Mouse (Mus musculus) midbrain, embryonic 14.5 days (tissue): ENCODE results near the gene Ube2l3. TPM values are rescaled to one million over a fixed set of nuclear protein-coding genes. Genes with fewer than 3 reads are reported as not detected.
"Not testable (repeated sequence)": the region's sequence is repeated elsewhere in the genome, so short reads cannot be mapped to it uniquely, and the experiment has no call there.

Experiments
- ATAC-seq: fragments of 200-750 bp; cut with Nextera tagmentation; 2 replicates; pipeline ENCODE4 v1.8.0; 2017; ENCODE audit warnings: moderate number of reproducible peaks, moderate library complexity; ENCODE audit not compliant: low FRiP score, low TSS enrichment
- DNase-seq: peaks from one replicate; pipeline ENCODE4 v3.0.0-alpha.2; 2015
- H3K27ac ChIP-seq: fragments of 300-500 bp; sonication (generic); replicated peaks from 2 replicates; pipeline ENCODE4 v1.5.1; 2014; ENCODE audit warnings: mild to moderate bottlenecking, low read depth, low read length, moderate library complexity
- H3K27me3 ChIP-seq: fragments of 300-500 bp; sonication (generic); 2 replicates; pipeline ENCODE4 v1.6.1; 2014; ENCODE audit warnings: low read length, control low read depth, mixed read lengths; ENCODE audit not compliant: control insufficient read depth, insufficient read depth
- H3K36me3 ChIP-seq: fragments of 300-500 bp; sonication (generic); 2 replicates; pipeline ENCODE4 v1.6.1; 2014; ENCODE audit warnings: low read length, control low read depth; ENCODE audit not compliant: control insufficient read depth, insufficient read depth
- H3K4me1 ChIP-seq: fragments of 300-500 bp; sonication (generic); 2 replicates; pipeline ENCODE4 v1.6.1; 2014; ENCODE audit warnings: mild to moderate bottlenecking, antibody characterized with exemption, low read length, control low read depth; ENCODE audit not compliant: control insufficient read depth, insufficient read depth
- H3K4me2 ChIP-seq: fragments of 300-500 bp; sonication (generic); 2 replicates; pipeline ENCODE4 v1.6.1; 2014; ENCODE audit warnings: mild to moderate bottlenecking, low read length, moderate library complexity
- H3K4me3 ChIP-seq: fragments of 300-500 bp; sonication (generic); replicated peaks from 2 replicates; pipeline ENCODE4 v1.5.1; 2014; ENCODE audit warnings: low read depth, low read length
- H3K9ac ChIP-seq: fragments of 300-500 bp; sonication (generic); replicated peaks from 2 replicates; pipeline ENCODE4 v1.6.1; 2014; ENCODE audit warnings: mild to moderate bottlenecking, low read length, moderate library complexity
- H3K9me3 ChIP-seq: fragments of 300-500 bp; sonication (generic); 2 replicates; pipeline ENCODE4 v1.6.1; 2016; ENCODE audit warnings: low read length, control low read depth, mixed read lengths; ENCODE audit not compliant: control insufficient read depth
- WGBS: fragments of 180-500 bp; shearing (Covaris S2); extraction: QIAGEN DNeasy Blood & Tissue Kit; methylation state at CpG from one replicate; pipeline ENCODE4 v1.1.7; 2014; 5-methylcytosine and 5-hydroxymethylcytosine counted together
- polyA plus RNA-seq: library from polyadenylated mRNA; unstranded; fragments of >200 nt; fragmentation: Nextera tagmentation; extraction: Ambion mirVana; gene quantifications from 2 replicates; pipeline ENCODE4 v1.2.1, GENCODE M21; 2014

The Ube2l3 gene
- polyA plus RNA-seq, 1 experiment from 2014 or later = 297 TPM

DNA sequence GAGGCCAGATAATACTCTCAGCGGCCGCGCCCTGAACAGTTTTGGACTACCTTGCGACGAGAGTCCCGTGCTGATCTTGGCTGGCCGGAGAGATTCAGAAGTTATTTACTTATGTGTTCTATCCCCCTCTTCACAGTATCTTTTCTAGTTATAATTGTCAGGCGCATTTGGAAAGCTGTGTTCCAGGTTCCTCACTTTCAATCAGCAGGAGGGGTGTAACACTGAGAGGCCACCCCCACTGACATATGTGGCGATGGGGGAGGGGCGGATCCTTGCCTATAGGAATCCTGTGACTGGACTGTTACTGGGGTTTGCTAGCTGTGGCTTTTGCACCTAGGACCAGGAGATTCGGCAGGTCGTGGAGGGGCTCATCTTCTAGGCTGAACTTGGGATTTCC is 32.0 kb upstream of the Ube2l3 start:
- whole genome bisulfite sequencing = 2% methylated on average over 12 of the region's 12 CpGs
- peak overlapping the region; percentile 89 for H3K4me3 ChIP-seq
- H3K9me3 ChIP-seq = peaks cover 4% of the 10 kb centered on the region; the same call in 1 of the 2 replicates
- H3K36me3 ChIP-seq = no peaks in the 10 kb centered on the region
- H3K27ac ChIP-seq = peak overlapping the region; percentile 97
- H3K4me1 ChIP-seq = peaks cover 27% of the 10 kb centered on the region
- ATAC-seq (no peak), DNase-seq (peak; percentile 69)
- H3K27me3 ChIP-seq = no peaks in the 10 kb centered on the region
- H3K9ac ChIP-seq = peak overlapping the region; percentile 95
- peak overlapping the region; percentile 70 for H3K4me2 ChIP-seq

GRCm38 (mm10) chr16:17233702-17234498 is 31.5 kb upstream of the Ube2l3 start:
- H3K4me2 ChIP-seq = peak overlapping the region; percentile 70
- H3K27ac ChIP-seq = peak overlapping the region; percentile 97
- under 1% methylated on average over 59 of the region's 62 CpGs for WGBS
- H3K9ac ChIP-seq = peak overlapping the region; percentile 95
- no peaks in the 10 kb centered on the region for H3K27me3 ChIP-seq
- peaks cover 24% of the 10 kb centered on the region for H3K4me1 ChIP-seq
- H3K9me3 ChIP-seq = peaks cover 4% of the 10 kb centered on the region; the same call in 1 of the 2 replicates
- H3K4me3 ChIP-seq = peak overlapping the region; percentile 89
- no peaks in the 10 kb centered on the region for H3K36me3 ChIP-seq
- peak; percentile 85 for DNase-seq
- ATAC-seq = peak; percentile 79

GRCm38 (mm10) chr16:17232794-17233701 is 30.6 kb upstream of the Ube2l3 start, which contains the start of gene Hic2:
Gene Hic2 (plus strand): TSS chr16:17233572.
- DNase-seq (peak; percentile 97), ATAC-seq (peak; percentile 97)
- no peaks in the 10 kb centered on the region for H3K36me3 ChIP-seq
- WGBS = under 1% methylated on average over 56 of the region's 59 CpGs
- H3K9me3 ChIP-seq = peaks cover 4% of the 10 kb centered on the region; the same call in 1 of the 2 replicates
- H3K4me3 ChIP-seq = peak within 1 kb of the TSS; percentile 89
- H3K9ac ChIP-seq = peak within 1 kb of the TSS; percentile 95
- H3K4me2 ChIP-seq = peak within 1 kb of the TSS; percentile 70
- peaks cover 24% of the 10 kb centered on the region for H3K4me1 ChIP-seq
- H3K27ac ChIP-seq = peak within 1 kb of the TSS; percentile 97
- no peaks in the 10 kb centered on the region for H3K27me3 ChIP-seq

- H3K4me3 ChIP-seq, DNase-seq, H3K36me3 ChIP-seq, H3K9ac ChIP-seq, H3K9me3 ChIP-seq, H3K27me3 ChIP-seq, H3K27ac ChIP-seq, H3K4me2 ChIP-seq, ATAC-seq: not testable (repeated sequence)
- WGBS = 96% methylated on average over 2 of the region's 2 CpGs
- H3K4me1 ChIP-seq = peaks cover 24% of the 10 kb centered on the region
Measured at GRCm38 (mm10) chr16:17231523-17231922, 29.1 kb upstream of the Ube2l3 start.

DNA sequence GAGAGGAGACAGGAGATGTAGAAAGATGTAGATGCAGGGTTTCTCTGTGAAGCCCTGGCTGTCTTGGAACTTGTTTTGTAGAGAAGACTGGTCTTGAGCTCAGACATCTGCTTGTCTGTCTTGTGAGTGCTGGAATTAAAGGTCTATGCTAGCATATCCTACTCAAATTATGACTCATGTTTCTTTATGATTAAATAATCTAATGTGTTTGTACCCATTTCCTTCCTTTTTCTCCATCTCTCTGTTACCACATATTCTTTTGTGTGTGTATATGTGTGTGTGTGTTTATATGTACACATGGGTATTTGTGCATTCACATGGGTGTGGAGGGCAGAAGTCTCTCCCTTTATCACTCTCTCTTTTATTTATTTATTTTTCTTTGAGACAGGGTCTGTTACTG is 24.0 kb upstream of the Ube2l3 start:
- Histone ChIP-seq H3K9ac (no peak overlapping the region), H3K27ac (no peak overlapping the region), H3K4me1 (no peaks in the 10 kb centered on the region), H3K4me3 (no peak overlapping the region), H3K4me2 (no peak overlapping the region), H3K36me3 (no peaks in the 10 kb centered on the region), H3K9me3 (peaks cover 4% of the 10 kb centered on the region; the same call in 1 of the 2 replicates), H3K27me3 (no peaks in the 10 kb centered on the region)
- no peak for ATAC-seq
- no peak for DNase-seq

GRCm38 (mm10) chr16:17225584-17225983 is 23.1 kb upstream of the Ube2l3 start:
- Histone ChIP-seq H3K9ac (no peak overlapping the region), H3K27ac (no peak overlapping the region), H3K27me3 (no peaks in the 10 kb centered on the region), H3K9me3 (peaks cover 4% of the 10 kb centered on the region; the same call in 1 of the 2 replicates), H3K4me1 (no peaks in the 10 kb centered on the region), H3K36me3 (no peaks in the 10 kb centered on the region), H3K4me2 (no peak overlapping the region), H3K4me3 (no peak overlapping the region)
- 91% methylated on average over 5 of the region's 5 CpGs for WGBS
- no peak for DNase-seq
- no peak for ATAC-seq

DNA sequence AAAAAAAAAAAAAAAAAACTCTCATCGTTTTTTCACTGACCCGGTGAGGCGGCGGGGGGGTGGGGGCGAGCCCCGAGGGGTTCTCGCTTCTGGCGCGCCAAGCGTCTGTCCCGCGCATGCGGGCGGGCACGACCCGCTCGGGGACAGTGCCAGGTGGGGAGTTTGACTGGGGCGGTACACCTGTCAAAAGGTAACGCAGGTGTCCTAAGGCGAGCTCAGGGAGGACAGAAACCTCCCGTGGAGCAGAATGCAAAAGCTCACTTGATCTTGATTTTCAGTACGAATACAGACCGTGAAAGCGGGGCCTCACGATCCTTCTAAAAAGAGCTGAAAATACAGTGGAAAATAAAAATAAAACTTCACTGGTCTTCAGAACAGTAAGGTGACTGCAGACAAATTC is 19.7 kb upstream of the Ube2l3 start:
- Histone ChIP-seq H3K4me3 (no peak overlapping the region), H3K36me3 (no peaks in the 10 kb centered on the region), H3K4me1 (no peaks in the 10 kb centered on the region), H3K27me3 (no peaks in the 10 kb centered on the region), H3K9me3 (no peaks in the 10 kb centered on the region), H3K9ac (no peak overlapping the region), H3K27ac (no peak overlapping the region), H3K4me2 (no peak overlapping the region)
- ATAC-seq = peak; percentile 100
- WGBS = 44% methylated on average over 25 of the region's 25 CpGs
- peak; percentile 93 for DNase-seq

DNA sequence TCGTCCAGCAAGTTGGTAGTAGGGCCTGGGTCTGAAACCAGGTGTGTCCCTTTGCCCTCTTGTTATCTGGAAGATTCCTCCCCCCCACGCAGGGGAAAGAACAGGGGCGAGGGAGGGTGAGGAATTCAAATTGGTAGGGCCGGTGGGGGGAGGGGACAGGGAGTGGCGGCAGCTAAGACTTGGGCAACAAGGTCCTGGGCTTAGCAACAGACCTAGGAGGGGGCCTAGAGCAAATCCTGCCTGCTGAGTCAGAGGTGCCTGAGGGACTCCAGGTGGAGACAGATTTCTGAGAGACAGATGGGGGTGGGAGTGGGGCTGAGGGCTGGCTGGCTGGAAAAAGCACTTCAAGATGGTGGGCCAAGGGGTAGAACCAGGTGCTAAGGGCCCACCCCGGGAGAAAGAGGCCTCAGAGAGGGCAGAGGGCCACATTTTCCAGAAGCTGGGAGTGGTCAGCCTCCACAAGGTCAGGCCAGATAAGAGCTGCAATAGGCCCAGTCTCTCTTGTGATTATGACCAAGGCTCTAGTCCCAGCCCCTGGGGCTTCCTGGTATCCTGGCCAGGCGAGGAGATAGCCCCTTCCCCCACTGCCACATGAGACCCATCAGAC is 17.8 kb upstream of the Ube2l3 start:
- ATAC-seq (no peak), DNase-seq (no peak)
- Histone ChIP-seq H3K4me3 (no peak overlapping the region), H3K9me3 (no peaks in the 10 kb centered on the region), H3K4me1 (no peaks in the 10 kb centered on the region), H3K9ac (no peak overlapping the region), H3K27me3 (no peaks in the 10 kb centered on the region), H3K36me3 (no peaks in the 10 kb centered on the region), H3K4me2 (no peak overlapping the region), H3K27ac (no peak overlapping the region)
- WGBS = 48% methylated on average over 7 of the region's 7 CpGs
